Mouse (Mus musculus) ES-CJ7 (cell line): Measurements from ENCODE around the gene Esam.

Experiments
- DNase-seq: peaks from one replicate; pipeline ENCODE4 v3.0.0; 2011; ENCODE audit warnings: low read depth, low spot score

Gene Esam

DNA sequence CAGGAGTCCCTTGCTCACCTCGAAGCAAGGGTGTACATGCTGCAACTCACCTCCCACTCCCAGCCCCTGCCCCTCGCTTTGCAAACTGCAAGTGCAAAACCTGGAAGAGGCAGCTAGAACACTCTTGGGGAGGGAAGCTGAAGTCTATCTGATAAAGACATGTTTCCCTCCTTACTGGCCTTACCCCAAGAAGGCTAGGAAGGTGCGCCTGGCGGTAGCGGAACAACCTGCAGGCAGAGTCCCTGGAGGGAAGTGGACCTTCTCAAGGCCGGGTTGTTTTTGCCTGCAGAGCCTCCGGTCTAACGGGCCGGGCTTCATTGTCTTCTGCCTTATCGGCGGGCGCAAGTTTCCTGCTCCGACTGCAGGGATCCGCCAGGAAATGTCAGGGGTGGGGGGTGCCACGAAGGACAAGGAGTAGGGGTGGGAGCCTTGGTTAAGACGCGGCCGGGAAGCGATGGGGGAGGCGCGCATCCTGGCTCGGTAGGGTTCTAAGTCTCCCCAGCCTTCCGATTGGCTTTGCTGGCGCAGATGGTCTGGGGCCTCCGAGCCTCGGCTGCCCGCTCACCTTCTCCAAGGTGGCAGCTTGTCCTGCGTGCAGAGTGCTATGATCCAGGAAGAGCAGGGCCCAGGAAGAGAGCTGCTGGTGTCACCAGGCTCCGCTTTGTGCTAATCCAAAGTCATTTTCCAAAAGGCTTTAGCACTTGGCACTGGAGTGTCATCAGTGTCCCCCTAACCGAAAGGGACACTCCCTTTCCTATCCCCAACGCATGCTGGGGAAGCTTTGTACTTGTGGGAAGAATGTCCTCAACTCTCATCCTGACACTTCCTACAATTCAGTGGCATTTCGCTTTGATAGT is 2.4 kb downstream of the Esam start:
- DNase-seq: peak; percentile 51

- peak; percentile 61 for DNase-seq
Observed at GRCm38 (mm10) chr9:37530888-37531705, 3.2 kb downstream of the Esam start.

GRCm38 (mm10) chr9:37536851-37537250 is 9.0 kb downstream of the Esam start:
- no peak for DNase-seq

GRCm38 (mm10) chr9:37537658-37538250 is 9.9 kb downstream of the Esam start:
- no peak for DNase-seq

- peak; percentile 8 for DNase-seq
Observed at GRCm38 (mm10) chr9:37539170-37540025, 11.5 kb downstream of the Esam start, which contains the start of gene Vsig2. Gene Vsig2 (plus strand): TSS chr9:37539255.

- no peak for DNase-seq
Observed at GRCm38 (mm10) chr9:37540226-37540625, 12.3 kb downstream of the Esam start.

- DNase-seq: no peak
Observed at GRCm38 (mm10) chr9:37540701-37541575, 13.1 kb downstream of the Esam start.

DNA sequence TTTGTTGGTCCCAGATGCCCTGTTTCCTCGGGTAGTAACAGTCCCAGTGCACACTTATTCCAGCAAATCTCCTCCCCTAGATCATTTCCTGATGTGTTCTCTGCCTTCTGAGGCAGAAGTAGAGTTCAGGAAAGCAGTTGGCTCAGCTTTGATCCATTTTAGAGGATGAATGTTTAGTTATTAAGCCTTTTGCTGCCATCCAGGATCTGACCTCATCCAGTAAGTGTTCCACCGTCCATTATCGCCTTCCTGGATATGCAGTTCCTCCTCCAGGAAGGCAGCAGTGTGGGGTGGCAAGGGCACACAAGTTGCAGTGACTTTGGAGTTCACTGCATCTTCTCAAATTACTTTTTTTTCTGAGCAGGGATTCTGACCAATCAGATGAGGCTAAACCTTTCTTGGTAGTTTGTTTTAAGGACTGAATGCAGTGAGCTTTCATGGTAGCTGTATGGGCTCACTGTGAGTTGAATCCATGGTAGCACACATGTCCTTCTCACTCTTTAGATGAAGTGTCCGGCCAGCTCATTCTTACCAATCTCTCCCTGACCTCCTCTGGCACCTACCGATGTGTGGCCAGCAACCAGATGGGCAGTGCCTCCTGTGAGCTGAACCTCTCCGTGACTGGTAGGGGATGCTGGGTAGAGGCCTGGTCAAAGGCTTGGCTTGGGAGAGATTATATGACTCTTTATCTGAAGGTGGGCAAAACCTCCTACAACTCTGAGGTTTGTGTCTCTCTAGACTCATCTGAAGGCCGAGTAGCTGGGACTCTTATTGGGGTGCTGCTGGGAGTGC is 14.2 kb downstream of the Esam start:
- DNase-seq: peak; percentile 6

DNA sequence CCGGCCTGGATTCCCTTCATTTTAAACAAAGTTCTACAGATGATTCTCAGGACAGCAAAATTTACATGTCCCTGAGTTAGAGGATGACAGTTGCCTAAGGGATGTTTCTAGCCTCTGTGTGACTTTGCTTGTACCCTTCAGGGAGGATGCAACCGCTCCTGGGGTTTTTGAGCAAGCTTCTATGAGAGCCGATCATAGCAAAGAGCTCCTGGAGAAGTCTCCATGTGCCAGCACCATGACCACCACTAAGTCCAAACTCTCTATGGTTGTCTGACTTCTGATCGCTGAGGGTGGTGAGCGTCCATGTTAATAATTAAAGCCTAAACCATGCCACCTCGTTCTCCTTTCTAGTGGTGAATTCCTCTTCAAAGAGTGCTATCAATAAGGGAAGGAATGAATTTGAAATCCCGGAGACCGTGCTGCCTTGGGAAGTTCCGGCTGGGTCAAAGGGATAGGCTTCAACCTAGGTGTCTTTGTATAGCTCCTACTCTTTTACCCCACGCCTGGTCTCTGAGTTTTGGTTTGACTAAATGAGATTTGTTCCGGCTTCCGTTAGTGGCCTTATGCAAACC is 16.1 kb downstream of the Esam start:
- no peak for DNase-seq

GRCm38 (mm10) chr9:37544447-37545165 is 16.7 kb downstream of the Esam start:
- peak; percentile 84 for DNase-seq

GRCm38 (mm10) chr9:37545166-37545610 is 17.3 kb downstream of the Esam start:
- DNase-seq: peak; percentile 24

GRCm38 (mm10) chr9:37545847-37546452 is 18.1 kb downstream of the Esam start:
- DNase-seq: no peak

DNA sequence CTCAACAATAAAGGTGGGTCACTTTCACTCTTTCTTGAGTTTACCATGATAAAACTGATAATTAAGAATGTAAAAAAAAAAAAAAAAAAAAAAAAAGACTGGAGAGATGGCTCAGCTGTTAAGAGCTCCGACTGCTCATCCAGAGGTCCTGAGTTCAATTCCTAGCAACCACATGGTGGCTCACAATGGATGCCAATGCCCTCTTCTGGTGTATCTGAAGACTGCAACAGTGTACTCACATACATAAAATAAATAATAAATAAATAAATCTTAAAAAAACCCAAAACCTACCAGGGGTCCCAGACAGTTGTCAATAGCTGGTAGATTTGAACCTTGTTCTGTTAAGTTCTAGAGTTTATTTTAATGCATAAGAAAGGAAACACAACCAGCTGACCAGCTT is 19.0 kb downstream of the Esam start:
- peak; percentile 38 for DNase-seq

- no peak for DNase-seq
Observed at GRCm38 (mm10) chr9:37550435-37550834, 22.6 kb downstream of the Esam start.

DNA sequence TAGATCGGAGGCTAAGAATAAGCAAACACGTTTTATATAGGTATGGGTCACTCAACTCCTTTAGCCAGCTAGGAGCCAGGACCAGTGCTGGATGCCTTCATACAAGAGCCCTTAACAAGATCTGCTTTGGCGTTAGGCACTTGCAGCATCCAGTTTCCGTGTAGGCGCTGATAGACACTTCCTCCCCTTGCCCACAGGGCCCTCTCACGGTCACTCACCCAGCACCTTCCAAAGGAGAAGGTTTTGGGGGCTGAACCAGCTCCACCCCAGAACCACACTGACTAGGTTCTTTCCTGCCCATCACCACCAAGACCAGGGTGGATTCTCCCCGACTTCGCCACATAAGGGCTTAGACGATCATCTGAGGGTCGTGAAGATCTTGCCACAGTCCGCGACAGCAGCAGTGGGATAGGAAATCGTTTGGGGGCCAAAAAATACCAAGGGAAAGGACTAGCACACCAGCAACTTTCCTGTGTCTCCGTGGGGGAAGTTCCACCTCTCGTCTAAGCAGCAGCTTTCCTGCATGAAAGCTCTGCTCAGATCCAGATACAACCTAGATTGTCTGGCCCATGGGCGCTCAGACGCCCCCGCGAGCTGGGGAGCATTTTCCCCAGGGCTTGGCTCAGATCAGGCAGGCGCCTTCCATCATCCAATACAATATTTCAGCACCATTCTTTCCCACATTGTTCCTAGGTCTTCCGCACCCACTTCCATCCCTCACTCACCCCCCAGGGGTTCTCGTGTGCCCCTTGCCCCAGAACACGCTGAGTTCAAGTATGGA is 24.1 kb downstream of the Esam start:
- DNase-seq: peak; percentile 11

DNA sequence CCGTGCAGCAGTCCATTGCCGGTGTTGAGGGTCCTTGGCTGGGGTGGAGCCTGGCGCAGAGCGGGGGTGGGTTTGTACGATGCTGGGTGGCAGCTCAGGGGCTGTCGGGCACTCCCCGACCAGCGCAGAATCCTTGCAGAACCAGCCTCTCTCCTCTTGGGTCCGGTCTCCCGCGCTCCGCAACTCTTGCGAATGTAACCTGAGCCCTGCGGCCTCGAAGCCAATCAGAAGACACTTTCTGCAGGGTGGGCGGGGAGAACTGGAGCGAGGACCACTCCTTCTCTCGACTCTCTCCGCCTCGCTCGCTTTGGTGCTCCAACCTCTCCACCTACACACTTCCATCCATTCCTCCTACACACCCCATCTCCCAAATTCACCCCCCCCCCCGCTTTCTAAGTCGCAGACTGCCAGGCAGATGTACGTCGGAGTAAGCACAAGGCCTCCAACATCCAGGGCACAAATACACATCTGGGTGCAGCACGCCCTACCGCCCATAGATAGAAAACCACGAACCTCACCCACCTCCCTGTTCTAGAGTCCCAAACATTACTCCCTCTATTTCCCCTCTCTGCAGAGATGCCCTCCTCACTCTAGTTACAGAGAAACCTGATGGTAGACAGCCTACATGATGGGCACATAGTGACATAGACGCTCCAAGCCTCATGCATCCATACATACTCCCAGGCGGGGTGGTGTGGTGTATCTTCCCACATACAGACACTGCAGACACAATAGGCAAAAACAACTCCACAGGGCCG is 24.8 kb downstream of the Esam start, which contains the start of gene Nrgn:
Nrgn (minus strand) TSS at position 369 of the 758 bp plus-strand sequence.
- peak; percentile 91 for DNase-seq
